Mouse (Mus musculus) neutrophil, adult 5-6 weeks (primary cell): ENCODE results near the gene Tsc1. TPM values are rescaled to one million over a fixed set of nuclear protein-coding genes. Genes with fewer than 3 reads are reported as not detected.

ENCODE experiments used
- ATAC-seq: fragments of 151-379, 151-347 bp; 2 replicates; pipeline ENCODE4 v1.8.0; 2017; ENCODE audit warnings: mild to moderate bottlenecking, moderate TSS enrichment; ENCODE audit not compliant: insufficient number of reproducible peaks, poor library complexity, low FRiP score, severe bottlenecking; ENCODE audit errors: extremely low read depth
- total RNA-seq: library from RNA; stranded (forward); fragments of 200-1000 nt; gene quantifications from 2 replicates; pipeline ENCODE4 v1.2.3, GENCODE M21; 2017

The Tsc1 gene
- total RNA-seq, 1 experiment from 2014 or later, result 32.5 TPM

DNA sequence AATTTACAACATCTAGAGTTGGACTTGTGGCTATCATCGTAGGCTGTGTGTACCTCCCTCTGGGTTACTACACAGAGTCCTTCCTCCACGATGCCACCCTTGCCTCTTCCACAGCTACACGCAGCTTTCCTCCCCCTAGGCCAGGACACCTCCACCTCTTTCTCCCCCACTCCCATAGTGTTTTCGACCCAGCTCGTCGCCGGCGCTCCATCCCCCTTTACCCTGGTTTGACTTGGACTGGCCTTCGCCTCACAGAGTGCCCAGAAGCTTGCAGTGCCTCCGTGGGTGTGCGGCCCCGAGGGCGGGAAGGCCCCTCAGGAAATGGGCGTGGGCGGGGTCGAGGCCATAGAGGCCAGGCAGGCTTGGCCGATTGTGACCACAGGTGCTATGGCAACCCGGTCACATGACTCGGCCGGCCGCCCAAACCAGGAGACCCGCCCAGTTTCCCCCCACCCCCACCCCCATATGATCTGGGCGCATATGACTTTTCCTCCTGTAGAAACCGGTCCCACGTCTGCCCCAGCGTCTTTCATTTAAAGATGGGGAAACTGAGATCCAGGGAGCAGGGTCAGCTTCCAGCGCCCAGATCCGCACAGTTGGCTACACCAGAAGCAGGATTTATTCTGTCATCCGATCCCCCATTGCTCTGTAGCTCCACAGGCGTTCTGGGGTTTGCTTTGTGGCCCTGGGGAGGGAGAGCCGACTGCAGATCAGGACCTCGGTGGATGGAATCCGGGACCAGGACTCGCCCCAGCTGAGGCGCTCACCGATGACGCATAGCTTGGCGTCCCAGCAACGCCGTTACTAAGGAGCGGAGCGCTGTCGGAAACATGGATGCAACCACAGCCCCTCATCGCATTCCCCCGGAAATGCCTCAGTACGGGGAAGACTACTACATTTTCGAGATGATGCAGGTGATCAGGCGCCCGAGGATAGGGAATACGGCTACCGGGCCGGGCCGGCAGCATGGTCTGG is 58.6 kb downstream of the Tsc1 start, which contains the start of the genes Spaca9 and Ak8:
TSS of gene Spaca9 (minus strand) at position 367 of the 975 bp plus-strand sequence.
TSS of gene Ak8 (plus strand) at position 804 of the 975 bp plus-strand sequence.
- peak; percentile 14; the same call in 1 of the 2 replicates for ATAC-seq

DNA sequence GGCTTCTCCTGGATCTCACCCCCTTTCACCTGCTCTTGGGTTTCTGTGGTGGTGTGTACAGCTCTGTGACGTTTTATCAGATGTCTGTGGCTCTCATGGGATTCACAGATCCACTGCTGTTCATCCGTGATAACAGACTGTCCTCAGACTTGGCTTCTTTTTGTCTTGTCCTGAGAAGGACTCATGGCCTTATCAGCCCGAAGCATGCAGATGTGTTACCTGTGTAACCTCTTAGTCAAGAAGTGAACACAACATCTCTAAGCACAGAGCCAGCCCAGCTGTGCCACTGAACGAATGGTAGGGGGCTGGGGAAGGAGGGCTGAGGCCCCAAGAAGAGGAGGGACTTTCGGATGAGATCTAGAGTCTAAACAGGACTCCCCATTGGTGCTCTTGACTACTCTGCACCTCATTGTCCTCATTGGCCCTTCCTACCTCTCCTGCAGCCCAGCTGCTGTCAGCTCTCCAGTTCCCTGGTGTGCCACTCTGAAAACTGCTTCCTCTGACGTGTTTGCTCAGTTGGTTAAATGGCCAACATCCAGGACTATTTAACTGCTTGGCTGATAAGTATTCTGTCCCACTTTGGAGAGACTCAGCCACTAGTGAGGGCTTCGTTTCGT is 60.7 kb downstream of the Tsc1 start:
- ATAC-seq, result no peak

DNA sequence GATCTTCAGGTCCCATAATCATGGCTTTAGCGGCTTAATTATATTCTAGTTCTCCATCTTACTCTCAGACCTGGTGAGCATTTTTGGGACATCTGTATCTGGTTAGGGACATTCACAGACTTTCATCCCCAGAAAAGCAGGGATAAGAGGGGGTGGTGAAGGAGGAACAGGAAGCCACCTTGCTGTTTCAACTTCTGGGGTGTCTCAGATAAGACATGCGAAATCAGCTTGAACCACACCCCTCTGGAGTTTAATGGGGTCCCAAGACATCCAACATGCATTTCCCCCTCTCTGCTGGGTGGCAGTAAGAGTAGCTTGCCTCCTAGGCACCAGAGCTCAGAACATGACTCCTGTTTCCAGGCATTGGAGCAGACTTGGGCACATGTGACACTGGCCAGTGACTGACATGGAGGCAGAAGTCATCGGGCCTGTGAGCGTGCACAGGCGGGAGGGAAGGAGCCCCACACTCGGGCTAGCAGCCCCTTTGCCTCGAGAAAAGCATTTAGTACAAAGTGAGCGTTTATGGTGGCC is 65.1 kb downstream of the Tsc1 start:
- ATAC-seq, result no peak

DNA sequence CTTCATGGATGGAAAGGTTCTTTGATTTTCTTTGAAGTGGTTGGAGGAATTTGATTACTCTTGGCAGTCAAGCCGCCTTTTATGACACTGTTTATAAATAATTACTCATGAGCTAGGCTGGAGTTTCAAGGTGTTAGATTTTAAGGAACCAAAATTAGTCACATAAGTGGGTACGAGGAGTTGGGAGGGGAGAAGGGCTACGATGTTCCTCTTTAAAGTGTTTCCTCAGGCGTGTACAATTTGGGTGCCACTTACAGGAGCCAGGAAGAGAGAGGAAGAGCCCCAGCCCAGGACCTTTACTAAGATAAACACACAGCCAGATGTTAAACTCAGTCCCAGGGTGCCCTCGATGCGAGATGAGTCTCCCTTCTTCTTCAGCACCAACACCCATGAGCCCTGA is 65.8 kb downstream of the Tsc1 start:
- ATAC-seq, result no peak

DNA sequence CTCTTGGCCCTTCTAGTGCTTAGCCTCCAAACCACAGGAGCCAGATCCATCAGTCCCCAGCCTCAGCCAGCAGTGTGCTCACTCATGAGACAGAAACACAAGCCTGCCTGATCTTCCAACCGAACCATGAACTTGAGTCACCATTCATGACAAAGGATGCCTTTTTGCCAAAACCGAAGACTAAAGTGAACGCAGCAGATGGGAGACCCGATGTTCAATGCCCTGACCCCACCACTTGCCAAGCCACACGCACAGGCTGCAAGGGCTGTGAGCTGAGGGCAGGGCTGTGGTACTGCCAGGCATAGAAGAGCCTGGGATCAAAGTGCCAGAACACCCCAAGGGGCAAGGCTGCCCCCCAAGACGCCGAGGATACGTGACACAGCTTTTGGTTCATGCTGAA is 72.0 kb downstream of the Tsc1 start:
- ATAC-seq, result no peak

DNA sequence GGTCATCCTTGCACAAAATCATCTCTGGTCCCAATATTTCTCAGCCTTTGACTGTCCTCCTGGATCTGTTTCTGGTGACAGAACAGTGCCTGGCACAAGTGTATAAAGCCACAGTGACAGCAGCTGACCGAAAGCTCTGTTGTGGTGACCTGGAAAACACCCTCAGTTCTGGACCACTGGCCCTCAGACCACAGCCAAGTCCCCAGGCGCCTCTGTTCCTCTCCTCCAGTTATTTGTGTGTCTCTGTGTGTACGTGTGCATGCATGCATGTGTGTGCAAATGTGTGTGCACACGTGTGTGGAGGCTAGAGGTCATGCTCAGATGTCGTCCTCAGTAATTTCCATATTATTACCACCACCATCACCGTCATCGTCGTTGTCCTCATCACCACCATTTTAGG is 81.4 kb downstream of the Tsc1 start:
- ATAC-seq, result no peak

DNA sequence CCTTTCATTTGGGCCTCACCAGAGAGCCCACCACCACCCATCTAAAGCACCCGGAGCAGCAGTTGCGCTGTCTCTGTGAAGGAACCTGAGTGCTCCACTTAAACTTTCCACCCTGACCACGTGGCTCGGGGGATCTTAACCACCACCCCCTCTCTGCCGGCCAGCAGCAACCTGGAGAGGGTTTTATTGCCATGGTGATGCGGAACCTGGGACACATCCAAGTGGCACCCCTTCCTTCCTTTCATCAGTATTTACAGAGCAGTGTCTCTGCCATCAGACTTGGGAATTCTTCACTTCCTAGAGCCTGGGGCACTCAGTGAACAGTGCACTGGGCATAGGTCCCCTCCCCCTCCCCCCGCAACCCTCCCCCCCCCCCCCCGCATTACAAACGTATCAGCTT is 82.9 kb downstream of the Tsc1 start:
- ATAC-seq, result no peak

DNA sequence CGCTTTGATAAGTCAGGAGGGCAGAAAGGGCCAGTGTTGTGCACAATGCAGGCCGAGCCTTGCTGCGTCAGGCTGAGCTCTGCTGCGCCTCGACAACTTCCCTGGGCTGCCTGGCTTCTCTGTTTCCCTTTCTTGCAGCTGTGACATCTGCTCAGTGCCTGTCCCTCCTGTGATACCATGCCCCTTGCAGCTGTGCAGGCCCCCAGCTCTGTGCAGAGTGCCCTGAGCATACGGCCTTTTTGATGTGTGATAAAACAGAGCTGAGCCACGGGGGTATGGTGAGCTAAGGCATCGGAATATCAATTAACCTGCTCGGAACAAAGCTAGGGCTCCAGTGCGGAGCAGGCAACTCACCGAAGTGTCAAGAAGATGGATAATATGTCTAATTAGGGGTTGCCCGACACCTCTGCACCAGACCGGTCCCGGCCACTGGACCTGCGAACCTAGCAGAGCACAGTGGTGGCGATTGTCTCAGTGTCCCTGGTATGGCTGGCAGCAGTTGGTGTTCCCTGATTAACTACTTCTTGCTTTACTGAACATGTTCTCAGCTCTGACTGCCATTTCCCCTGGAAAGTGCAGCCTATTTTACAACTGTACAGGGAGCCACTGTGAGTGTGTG is 86.9 kb downstream of the Tsc1 start:
- ATAC-seq, result no peak

DNA sequence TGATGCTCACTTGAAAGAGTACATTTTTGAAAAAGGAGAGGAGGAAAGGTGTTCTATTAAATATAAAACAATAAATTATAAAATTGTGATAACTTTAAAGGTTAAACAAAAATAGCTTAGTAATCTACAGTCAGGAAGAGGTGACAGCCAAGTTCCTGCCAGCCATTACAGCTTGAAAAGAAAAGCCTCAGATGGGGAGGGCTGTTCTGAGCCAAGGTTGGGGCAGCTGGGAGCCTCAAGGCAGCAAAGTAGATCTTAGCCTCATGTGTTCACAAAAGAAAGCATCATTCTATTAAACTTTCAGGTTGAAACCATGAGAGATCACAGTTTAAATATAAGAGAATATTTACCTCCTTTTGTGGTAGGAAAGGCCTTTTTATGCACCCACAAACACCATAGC is 89.6 kb downstream of the Tsc1 start:
- ATAC-seq, result no peak

DNA sequence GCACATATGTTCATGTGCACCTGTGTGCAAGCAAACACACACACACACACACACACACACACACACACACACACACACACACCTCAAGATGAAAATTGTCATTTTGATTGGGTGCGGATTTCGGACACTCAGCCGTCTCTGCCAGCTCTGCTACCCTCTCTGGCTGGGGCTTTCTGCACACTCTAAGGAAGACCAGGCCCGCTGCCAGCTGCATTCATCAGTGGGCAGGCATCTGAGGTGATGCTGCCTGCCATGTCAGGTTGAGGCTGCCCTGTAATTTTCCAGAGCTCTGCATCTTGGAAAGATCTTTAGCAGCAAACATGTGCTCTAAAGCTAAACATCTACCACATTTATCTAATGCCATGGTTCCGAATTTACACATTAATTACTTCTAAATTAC is 96.1 kb downstream of the Tsc1 start:
- no peak for ATAC-seq

DNA sequence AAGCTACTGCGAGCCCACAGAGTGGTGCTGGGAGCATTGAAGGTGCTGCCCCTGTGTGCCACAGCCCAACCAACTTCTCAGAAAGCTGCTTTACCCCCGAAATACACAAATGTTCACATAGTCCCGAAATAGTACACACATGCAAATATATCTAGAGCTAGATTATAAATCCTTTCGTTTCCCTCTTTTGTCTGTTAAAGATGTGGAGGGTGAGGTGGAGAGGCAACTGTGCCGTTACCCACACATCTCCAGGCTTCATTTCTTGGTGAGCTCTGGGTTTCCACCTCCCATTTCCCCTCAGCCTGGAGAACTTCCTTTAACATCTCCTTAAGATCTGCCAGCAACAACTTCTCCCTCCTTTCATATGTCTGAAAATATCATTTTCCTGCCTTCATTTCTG is 99.1 kb downstream of the Tsc1 start:
- ATAC-seq, result no peak

Other genes with a start within 250 kb of the Tsc1 start
- not detected in 2 replicates for gene Ppp1r26, start 194.4 kb upstream of the Tsc1 start, total RNA-seq
- not detected in 2 replicates for gene 1700007K13Rik, start 174.9 kb upstream of the Tsc1 start, total RNA-seq
- 6.8 and 10.7 TPM in 2 replicates for gene Mrps2, start 173.2 kb upstream of the Tsc1 start, total RNA-seq
- not detected in 2 replicates for gene Gbgt1, start 144.3 kb upstream of the Tsc1 start, total RNA-seq
- not detected in 2 replicates for gene Gm10134, start 135.1 kb upstream of the Tsc1 start, total RNA-seq
- 38.8 and 45.3 TPM in 2 replicates for gene Ralgds, start 128.1 kb upstream of the Tsc1 start, total RNA-seq
- not detected in 2 replicates for gene Cel, start 77.8 kb upstream of the Tsc1 start, total RNA-seq
- 9.5 and 10.4 TPM in 2 replicates for gene Gtf3c5, start 57.5 kb upstream of the Tsc1 start, total RNA-seq
- 0.35 and 0.98 TPM in 2 replicates for gene Gfi1b, start 19.2 kb upstream of the Tsc1 start, total RNA-seq
- gene Spaca9, start 58.5 kb downstream of the Tsc1 start, total RNA-seq, result 0.98 TPM in 1 of 2 replicates, not detected in the other
- 1.4 TPM in 1 of 2 replicates, not detected in the other for gene Ak8, start 58.9 kb downstream of the Tsc1 start, total RNA-seq
- 8.7 and 10.9 TPM in 2 replicates for gene Gtf3c4, start 199.1 kb downstream of the Tsc1 start, total RNA-seq
- gene Ddx31, start 199.2 kb downstream of the Tsc1 start, total RNA-seq, result 16.6 and 17.6 TPM in 2 replicates